Mouse (Mus musculus) hindbrain, embryonic 11.5 days (tissue): ENCODE measurements at regions not wholly inside any gene's neighbourhood (a gene's known extent, or its start where the extent isn't known, plus 50 kb on each side); places are given as distances from the start of the nearest gene placed in this dataset.

Source experiments
- ATAC-seq: fragments of 200-750 bp; cut with Nextera tagmentation; 2 replicates; pipeline ENCODE4 v1.8.0; 2017; ENCODE audit warnings: mild to moderate bottlenecking, moderate TSS enrichment, moderate library complexity; ENCODE audit not compliant: low FRiP score
- DNase-seq: peaks from one replicate; pipeline ENCODE4 v3.0.0-alpha.2; 2015; ENCODE audit warnings: low spot score
- H3K27ac ChIP-seq: fragments of 300-500 bp; sonication (generic); 2 replicates; pipeline ENCODE4 v1.5.1; 2014; ENCODE audit warnings: mild to moderate bottlenecking, low read depth, low read length
- H3K27me3 ChIP-seq: fragments of 300-500 bp; sonication (generic); 2 replicates; pipeline ENCODE4 v1.6.1; 2014; ENCODE audit warnings: mild to moderate bottlenecking, low read length, moderate library complexity, mixed read lengths; ENCODE audit not compliant: control insufficient read depth, insufficient read depth
- H3K36me3 ChIP-seq: fragments of 300-500 bp; sonication (generic); 2 replicates; pipeline ENCODE4 v1.6.1; 2014; ENCODE audit warnings: mild to moderate bottlenecking, low read length, moderate library complexity, mixed read lengths; ENCODE audit not compliant: control insufficient read depth, insufficient read depth
- H3K4me1 ChIP-seq: fragments of 300-500 bp; sonication (generic); replicated peaks from 2 replicates; pipeline ENCODE4 v1.6.1; 2014; ENCODE audit warnings: low read length, mixed read lengths; ENCODE audit not compliant: control insufficient read depth, insufficient read depth
- H3K4me2 ChIP-seq: fragments of 300-500 bp; sonication (generic); replicated peaks from 2 replicates; pipeline ENCODE4 v1.6.1; 2014; ENCODE audit warnings: mild to moderate bottlenecking, low read depth, low read length
- H3K4me3 ChIP-seq: fragments of 300-500 bp; sonication (generic); 2 replicates; pipeline ENCODE4 v1.5.1; 2014; ENCODE audit warnings: low read depth, low read length
- H3K9ac ChIP-seq: fragments of 300-500 bp; sonication (generic); 2 replicates; pipeline ENCODE4 v1.6.1; 2014; ENCODE audit warnings: low read depth, low read length
- H3K9me3 ChIP-seq: fragments of 300-500 bp; sonication (generic); 2 replicates; pipeline ENCODE4 v1.6.1; 2016; ENCODE audit warnings: low read length; ENCODE audit not compliant: control insufficient read depth
- WGBS: fragments of 180-500 bp; shearing (Covaris S2); extraction: QIAGEN DNeasy Blood & Tissue Kit; methylation state at CpG from one replicate; pipeline ENCODE4 v1.1.7; 2014; 5-methylcytosine and 5-hydroxymethylcytosine counted together

GRCm38 (mm10) chr17:89592826-89593225 lies 317.4 kb downstream of the Gm10184 start:
- Histone ChIP-seq H3K4me3 (no peak overlapping the region), H3K4me1 (no peaks in the 10 kb centered on the region), H3K27ac (no peak overlapping the region), H3K27me3 (no peaks in the 10 kb centered on the region), H3K9ac (no peak overlapping the region), H3K36me3 (no peaks in the 10 kb centered on the region), H3K4me2 (no peak overlapping the region), H3K9me3 (no peaks in the 10 kb centered on the region)
- WGBS, result 72% methylated on average over 3 of the region's 3 CpGs
- ATAC-seq (no peak), DNase-seq (no peak)

- no peak overlapping the region for H3K9ac ChIP-seq
- DNase-seq (no peak), ATAC-seq (no peak)
- H3K4me1 ChIP-seq, result no peaks in the 10 kb centered on the region
- H3K4me2 ChIP-seq, result no peak overlapping the region
- no peak overlapping the region for H3K4me3 ChIP-seq
- no peak overlapping the region for H3K27ac ChIP-seq
- H3K36me3 ChIP-seq, result no peaks in the 10 kb centered on the region
- H3K27me3 ChIP-seq, result no peaks in the 10 kb centered on the region
- no peaks in the 10 kb centered on the region for H3K9me3 ChIP-seq
These were observed 350.7 kb downstream of the Gm10184 start for GRCm38 (mm10) chr17:89559506-89559905.

GRCm38 (mm10) chr17:89554754-89555153 lies 354.3 kb upstream of the Fshr start:
- Histone ChIP-seq H3K4me2 (no peak overlapping the region), H3K27me3 (no peaks in the 10 kb centered on the region), H3K9ac (no peak overlapping the region), H3K4me1 (no peaks in the 10 kb centered on the region), H3K27ac (no peak overlapping the region), H3K36me3 (no peaks in the 10 kb centered on the region), H3K9me3 (no peaks in the 10 kb centered on the region), H3K4me3 (no peak overlapping the region)
- no peak for DNase-seq
- WGBS, result 77% methylated on average over 1 of the region's 1 CpGs
- no peak for ATAC-seq

GRCm38 (mm10) chr17:89553597-89553996 lies 353.1 kb upstream of the Fshr start:
- 74% methylated on average over 3 of the region's 3 CpGs for WGBS
- ATAC-seq, result peak; percentile 58; the same call in 1 of the 2 replicates
- no peaks in the 10 kb centered on the region for H3K4me1 ChIP-seq

GRCm38 (mm10) chr17:89550758-89551157 lies 350.3 kb upstream of the Fshr start:
- no peak overlapping the region for H3K4me2 ChIP-seq
- H3K36me3 ChIP-seq, result no peaks in the 10 kb centered on the region
- 80% methylated on average over 3 of the region's 3 CpGs for WGBS
- no peaks in the 10 kb centered on the region for H3K27me3 ChIP-seq
- no peaks in the 10 kb centered on the region for H3K9me3 ChIP-seq
- no peak overlapping the region for H3K4me3 ChIP-seq
- no peak overlapping the region for H3K27ac ChIP-seq
- no peaks in the 10 kb centered on the region for H3K4me1 ChIP-seq
- ATAC-seq (no peak), DNase-seq (no peak)
- H3K9ac ChIP-seq, result no peak overlapping the region

More at GRCm38 (mm10) chr17:89553597-89553996, 353.1 kb upstream of the Fshr start:
- Histone ChIP-seq H3K4me2 (no peak overlapping the region), H3K36me3 (no peaks in the 10 kb centered on the region), H3K9me3 (no peaks in the 10 kb centered on the region), H3K9ac (no peak overlapping the region), H3K4me3 (no peak overlapping the region), H3K27ac (no peak overlapping the region), H3K27me3 (no peaks in the 10 kb centered on the region)
- DNase-seq, result no peak

- no peaks in the 10 kb centered on the region for H3K36me3 ChIP-seq
- no peaks in the 10 kb centered on the region for H3K27me3 ChIP-seq
- H3K27ac ChIP-seq, result no peak overlapping the region
- H3K4me2 ChIP-seq, result no peak overlapping the region
- H3K9me3 ChIP-seq, result no peaks in the 10 kb centered on the region
- DNase-seq, result peak; percentile 13
- 75% methylated on average over 4 of the region's 4 CpGs for WGBS
- H3K9ac ChIP-seq, result no peak overlapping the region
- ATAC-seq, result no peak
- H3K4me1 ChIP-seq, result no peaks in the 10 kb centered on the region
- no peak overlapping the region for H3K4me3 ChIP-seq
These were observed 321.4 kb upstream of the Fshr start for GRCm38 (mm10) chr17:89521912-89522311.

- no peaks in the 10 kb centered on the region for H3K4me1 ChIP-seq
- H3K27me3 ChIP-seq, result no peaks in the 10 kb centered on the region
- no peak for DNase-seq
- no peak overlapping the region for H3K27ac ChIP-seq
- 73% methylated on average over 2 of the region's 2 CpGs for WGBS
- no peak overlapping the region for H3K9ac ChIP-seq
- no peaks in the 10 kb centered on the region for H3K36me3 ChIP-seq
- H3K9me3 ChIP-seq, result no peaks in the 10 kb centered on the region
- no peak overlapping the region for H3K4me3 ChIP-seq
- ATAC-seq, result no peak
- no peak overlapping the region for H3K4me2 ChIP-seq
These were observed 318.9 kb upstream of the Fshr start for GRCm38 (mm10) chr17:89519413-89519812.

- no peak overlapping the region for H3K27ac ChIP-seq
- no peak overlapping the region for H3K4me2 ChIP-seq
- no peaks in the 10 kb centered on the region for H3K4me1 ChIP-seq
- no peaks in the 10 kb centered on the region for H3K9me3 ChIP-seq
- H3K27me3 ChIP-seq, result no peaks in the 10 kb centered on the region
- ATAC-seq (no peak), DNase-seq (no peak)
- 88% methylated on average over 3 of the region's 3 CpGs for WGBS
- H3K9ac ChIP-seq, result no peak overlapping the region
- H3K36me3 ChIP-seq, result no peaks in the 10 kb centered on the region
- no peak overlapping the region for H3K4me3 ChIP-seq
These were observed 304.8 kb upstream of the Fshr start for GRCm38 (mm10) chr17:89505288-89505687.

- no peak overlapping the region for H3K4me2 ChIP-seq
- ATAC-seq (0 out of 2 replicates have a peak, but pooled peaks have one; percentile 53), DNase-seq (no peak)
- no peak overlapping the region for H3K9ac ChIP-seq
- no peaks in the 10 kb centered on the region for H3K9me3 ChIP-seq
- no peak overlapping the region for H3K27ac ChIP-seq
- H3K27me3 ChIP-seq, result no peaks in the 10 kb centered on the region
- no peak overlapping the region for H3K4me3 ChIP-seq
- H3K36me3 ChIP-seq, result no peaks in the 10 kb centered on the region
- WGBS, result 73% methylated on average over 2 of the region's 2 CpGs
- H3K4me1 ChIP-seq, result no peaks in the 10 kb centered on the region
These were observed 293.1 kb upstream of the Fshr start for GRCm38 (mm10) chr17:89493547-89493946.
